Mouse (Mus musculus) 416B (cell line): ENCODE measurements around the gene Nde1.
A peak's percentile ranks its signal among the peaks of the same experiment; 100 is the strongest.
"Not testable (repeated sequence)": the region's sequence is repeated elsewhere in the genome, so short reads cannot be mapped to it uniquely, and the experiment has no call there.

Source experiments
- DNase-seq: peaks from one replicate; pipeline ENCODE4 v3.0.0; 2011; ENCODE audit warnings: low read depth

Nde1 gene

GRCm38 (mm10) chr16:14162988-14163416 is at the start of gene Nde1, which contains the start of gene Marf1:
Nde1 (plus strand) TSS chr16:14163275.
Marf1 (minus strand) TSS chr16:14163351.
- peak; percentile 90 for DNase-seq

- DNase-seq: no peak
Measured at GRCm38 (mm10) chr16:14117299-14117698, 45.8 kb upstream of the Nde1 start.

- DNase-seq: no peak
Measured at GRCm38 (mm10) chr16:14120941-14121340, 42.1 kb upstream of the Nde1 start.

- DNase-seq: no peak
Measured at GRCm38 (mm10) chr16:14121563-14121962, 41.5 kb upstream of the Nde1 start.

GRCm38 (mm10) chr16:14122586-14122985 is 40.5 kb upstream of the Nde1 start:
- DNase-seq: no peak

- no peak for DNase-seq
Measured at GRCm38 (mm10) chr16:14123901-14124300, 39.2 kb upstream of the Nde1 start.

GRCm38 (mm10) chr16:14124709-14125108 is 38.4 kb upstream of the Nde1 start:
- no peak for DNase-seq

GRCm38 (mm10) chr16:14125253-14125652 is 37.8 kb upstream of the Nde1 start:
- DNase-seq: no peak

- peak; percentile 85 for DNase-seq
Measured at GRCm38 (mm10) chr16:14128977-14129376, 34.1 kb upstream of the Nde1 start.

GRCm38 (mm10) chr16:14130796-14131195 is 32.3 kb upstream of the Nde1 start:
- no peak for DNase-seq

- DNase-seq: peak; percentile 47
Measured at GRCm38 (mm10) chr16:14131376-14131775, 31.7 kb upstream of the Nde1 start.

- peak; percentile 93 for DNase-seq
Measured at GRCm38 (mm10) chr16:14131838-14132237, 31.2 kb upstream of the Nde1 start.

GRCm38 (mm10) chr16:14135014-14135413 is 28.1 kb upstream of the Nde1 start:
- peak; percentile 26 for DNase-seq

- no peak for DNase-seq
Measured at GRCm38 (mm10) chr16:14137976-14138561, 25.0 kb upstream of the Nde1 start.

- DNase-seq: no peak
Measured at GRCm38 (mm10) chr16:14139106-14139505, 24.0 kb upstream of the Nde1 start.

GRCm38 (mm10) chr16:14143298-14143697 is 19.8 kb upstream of the Nde1 start:
- no peak for DNase-seq

- DNase-seq: peak; percentile 48
Measured at GRCm38 (mm10) chr16:14147712-14148111, 15.4 kb upstream of the Nde1 start.

- DNase-seq: no peak
Measured at GRCm38 (mm10) chr16:14151718-14152117, 11.4 kb upstream of the Nde1 start.

GRCm38 (mm10) chr16:14155638-14156037 is 7.4 kb upstream of the Nde1 start:
- DNase-seq: not testable (repeated sequence)

- no peak for DNase-seq
Measured at GRCm38 (mm10) chr16:14156312-14156711, 6.8 kb upstream of the Nde1 start.

GRCm38 (mm10) chr16:14158536-14158935 is 4.5 kb upstream of the Nde1 start:
- no peak for DNase-seq

- peak; percentile 100 for DNase-seq
Measured at GRCm38 (mm10) chr16:14158936-14159745, 3.9 kb upstream of the Nde1 start.

GRCm38 (mm10) chr16:14159746-14160131 is 3.3 kb upstream of the Nde1 start:
- peak; percentile 90 for DNase-seq
